Mouse (Mus musculus) right cerebral cortex, postnatal 4 days (tissue): ENCODE measurements at regions not wholly inside any gene's neighbourhood (a gene's known extent, or its start where the extent isn't known, plus 50 kb on each side); places are given as distances from the start of the nearest gene placed in this dataset.

ENCODE experiments used
- DNase-seq: peaks from one replicate; pipeline ENCODE4 v3.0.0-alpha.2; 2022

DNA sequence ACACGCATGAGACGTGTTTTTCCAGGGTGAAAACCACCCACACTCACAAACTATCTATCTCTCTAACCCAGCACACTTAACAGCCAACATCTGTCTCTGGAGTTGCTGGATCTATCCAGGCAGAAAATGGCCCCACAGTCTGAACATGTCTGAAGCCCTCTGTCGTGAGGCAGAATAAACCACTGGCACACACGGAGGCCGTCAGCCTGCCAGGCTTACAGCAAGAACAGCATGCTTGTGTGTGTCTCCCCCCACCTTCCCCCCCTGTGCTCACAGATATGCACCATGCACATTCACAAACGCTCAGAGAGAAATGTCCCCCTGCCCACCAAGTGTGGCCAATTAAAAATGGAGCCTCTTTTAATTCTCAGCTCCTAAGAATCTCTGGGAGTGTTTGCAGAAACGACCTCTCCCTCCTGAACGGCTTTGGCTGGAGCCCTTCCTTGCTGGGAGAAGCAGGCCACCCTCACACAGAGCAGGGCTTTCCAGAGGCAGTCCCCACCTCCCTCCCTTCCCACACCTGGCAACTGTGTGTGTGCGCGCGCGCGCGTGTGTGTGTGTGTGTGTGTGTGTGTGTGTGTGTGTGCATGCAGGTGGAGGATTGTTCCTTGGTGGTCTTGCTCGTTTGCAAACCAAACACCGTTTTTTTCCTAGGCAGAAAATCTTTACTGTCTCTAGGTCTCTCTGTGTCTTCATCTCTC lies 88.7 kb downstream of the Edn3 start:
- DNase-seq, result no peak

DNA sequence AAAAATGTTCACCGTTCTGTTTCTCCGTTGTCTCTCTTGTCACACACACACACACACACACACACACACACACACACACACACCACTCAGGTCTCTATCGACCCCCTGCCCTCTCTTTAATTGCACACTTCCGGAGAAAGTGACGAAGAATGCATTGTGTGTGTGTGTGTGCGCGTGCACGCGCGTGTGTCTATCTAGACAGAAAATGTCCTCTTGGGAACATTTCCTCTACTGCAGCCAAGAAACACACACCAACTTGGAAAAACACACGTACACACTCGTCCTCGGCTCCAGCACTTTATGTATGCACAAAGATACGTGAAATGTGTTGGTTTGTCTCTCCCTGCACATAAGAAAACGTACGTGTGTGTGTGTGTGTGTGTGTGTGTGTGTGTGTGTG lies 90.4 kb downstream of the Edn3 start:
- no peak for DNase-seq

DNA sequence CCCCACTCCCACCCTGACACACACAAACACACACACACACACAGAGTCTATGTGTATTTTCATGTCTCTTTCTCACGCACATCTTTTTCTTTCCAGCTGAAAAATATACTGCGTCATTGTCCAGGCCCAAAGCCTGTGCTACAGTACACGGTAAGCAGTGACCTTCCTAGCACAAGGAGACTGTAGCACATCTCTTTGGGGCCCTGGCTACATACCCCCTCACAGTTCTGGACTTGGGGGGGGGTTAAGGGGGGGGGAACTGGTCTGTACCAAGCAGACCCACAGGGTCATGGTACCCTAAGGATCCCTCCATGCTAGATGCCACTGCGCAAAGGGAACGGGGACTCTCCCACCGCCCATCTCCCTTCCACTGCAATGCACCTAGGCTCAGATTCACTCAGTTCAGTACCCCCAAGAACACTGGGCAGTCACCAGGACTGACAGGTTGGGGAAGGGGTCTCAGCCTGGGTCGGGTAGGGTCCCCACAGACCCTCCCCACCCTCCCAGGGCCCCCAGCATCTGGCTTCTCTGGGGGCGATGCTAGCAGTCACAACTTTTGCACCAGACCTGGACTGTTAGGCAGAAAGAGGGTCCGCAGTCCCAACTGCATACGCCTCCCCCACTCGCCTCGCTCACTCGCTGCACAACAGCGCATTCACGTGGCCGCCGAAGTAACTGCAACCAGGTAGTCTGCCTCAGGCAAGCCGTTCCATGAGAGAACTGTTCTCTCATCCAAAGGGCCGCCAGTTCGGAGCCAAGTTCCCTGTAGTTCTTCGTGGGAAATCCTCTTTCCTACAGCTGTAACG lies 91.3 kb downstream of the Edn3 start:
- peak; percentile 89 for DNase-seq

DNA sequence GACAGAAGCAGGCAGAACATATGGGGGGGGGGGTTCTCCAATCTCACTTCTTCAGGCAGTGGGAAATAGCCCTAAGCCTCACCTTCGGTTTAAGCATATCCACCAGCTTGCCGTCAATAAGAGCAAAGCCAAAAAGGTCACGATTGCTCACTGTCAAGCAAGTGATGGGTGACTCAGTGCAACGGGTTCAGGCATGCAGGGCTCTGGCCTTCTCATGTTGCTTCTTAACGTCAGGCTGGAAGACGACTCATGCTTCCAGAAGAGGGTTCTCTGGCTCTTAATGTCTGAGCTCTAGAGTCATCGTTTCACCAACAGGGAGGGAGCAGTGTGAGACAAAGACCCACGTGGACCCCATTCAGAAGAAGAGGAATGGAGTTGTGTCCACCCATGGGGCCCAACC lies 93.4 kb downstream of the Edn3 start:
- DNase-seq, result no peak

DNA sequence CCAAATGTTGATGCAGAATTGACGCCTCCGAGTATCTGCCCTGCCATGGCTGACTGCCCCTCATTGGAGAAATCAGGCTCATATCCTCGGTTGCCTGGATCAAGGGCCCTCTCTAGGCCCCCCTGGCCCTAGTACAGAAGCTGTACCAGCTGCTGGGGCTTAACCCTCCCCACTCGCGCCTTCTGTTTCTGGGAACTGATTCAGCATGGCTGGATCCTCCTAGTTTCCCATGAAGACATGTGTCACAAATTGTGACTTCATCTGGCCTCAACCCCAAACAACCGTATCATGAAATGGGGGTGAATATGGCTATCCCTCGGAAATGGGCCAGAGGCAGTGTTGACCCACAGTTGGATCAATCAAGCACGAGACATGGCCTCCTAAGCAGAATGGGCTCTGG lies 95.1 kb downstream of the Edn3 start:
- DNase-seq, result no peak

DNA sequence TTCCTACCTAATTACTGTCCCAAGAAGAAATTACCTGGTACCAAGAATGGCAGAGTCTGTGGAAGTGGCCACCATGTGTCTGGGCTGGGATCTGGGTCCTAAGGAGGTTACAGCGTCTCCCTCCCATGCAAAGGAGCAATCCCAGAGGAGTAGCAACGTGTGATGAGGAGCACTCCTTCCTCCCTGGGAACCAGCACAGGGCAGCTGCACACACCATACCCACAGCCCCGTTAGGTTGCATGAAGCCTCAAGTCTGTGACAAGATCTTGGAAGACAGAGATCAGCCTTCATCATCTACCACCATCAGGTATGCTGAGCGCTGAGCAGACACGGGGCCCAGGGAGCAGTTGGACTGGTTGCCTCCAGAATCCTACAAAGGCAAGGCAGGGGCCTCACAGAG lies 95.7 kb downstream of the Edn3 start:
- DNase-seq, result no peak

DNA sequence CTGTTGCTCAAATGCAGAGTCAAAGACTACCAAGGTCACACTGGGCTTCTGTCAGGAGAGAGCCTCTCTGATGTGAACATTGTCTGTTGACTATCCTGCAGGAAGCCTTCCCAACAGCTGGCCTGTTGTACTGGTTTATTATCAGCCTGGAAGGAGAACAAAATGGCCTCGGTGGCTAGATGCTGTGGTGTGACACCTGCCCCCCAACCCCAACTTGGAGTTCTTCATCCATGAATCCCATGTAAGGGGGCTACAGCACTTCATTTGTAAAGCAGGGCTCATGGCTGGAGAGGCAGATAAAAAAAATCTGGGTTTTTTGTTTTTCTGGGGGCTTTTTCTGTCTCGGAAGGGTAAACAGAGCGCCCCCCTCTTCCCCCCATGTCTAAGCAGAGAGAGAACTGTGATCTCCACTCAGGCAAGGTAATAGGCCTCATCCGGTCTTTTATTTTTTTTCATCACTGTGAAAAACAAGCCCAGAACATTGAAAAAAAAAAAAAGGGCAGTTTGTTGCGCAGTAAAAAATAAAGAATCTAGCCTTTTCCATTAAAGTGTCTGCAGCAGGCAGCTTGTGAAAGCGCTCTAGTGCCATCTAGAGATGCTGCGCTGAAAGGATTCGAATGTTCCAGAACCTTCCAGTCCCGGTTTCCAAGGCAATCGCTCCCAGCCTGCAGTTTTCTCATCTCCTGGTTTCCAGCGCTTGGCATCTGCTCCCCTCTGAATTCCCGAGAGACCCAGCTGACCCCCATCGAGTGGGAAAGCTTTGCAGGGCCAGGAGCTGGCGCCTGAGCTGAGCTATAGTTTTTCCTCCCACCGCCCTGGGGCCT lies 97.8 kb downstream of the Edn3 start:
- peak; percentile 71 for DNase-seq

DNA sequence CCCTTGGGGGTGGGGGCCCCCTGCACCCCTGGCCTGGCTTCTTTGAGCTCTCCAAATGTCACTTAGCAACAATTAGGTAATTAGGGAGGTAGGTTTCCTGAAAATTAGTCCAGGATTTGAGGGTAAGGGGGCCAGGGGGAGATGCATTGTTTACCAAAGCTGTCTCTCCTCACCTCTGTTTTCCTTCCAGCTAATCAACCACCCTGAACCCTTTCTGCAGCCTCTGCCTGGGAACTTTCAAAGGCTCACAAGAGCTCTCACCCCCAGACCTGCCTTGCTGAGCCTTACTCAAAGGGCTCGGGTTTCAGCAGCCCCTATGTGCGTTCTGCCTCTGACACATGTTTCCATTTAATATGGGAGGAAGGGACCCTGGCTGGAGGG lies 98.4 kb downstream of the Edn3 start:
- no peak for DNase-seq

DNA sequence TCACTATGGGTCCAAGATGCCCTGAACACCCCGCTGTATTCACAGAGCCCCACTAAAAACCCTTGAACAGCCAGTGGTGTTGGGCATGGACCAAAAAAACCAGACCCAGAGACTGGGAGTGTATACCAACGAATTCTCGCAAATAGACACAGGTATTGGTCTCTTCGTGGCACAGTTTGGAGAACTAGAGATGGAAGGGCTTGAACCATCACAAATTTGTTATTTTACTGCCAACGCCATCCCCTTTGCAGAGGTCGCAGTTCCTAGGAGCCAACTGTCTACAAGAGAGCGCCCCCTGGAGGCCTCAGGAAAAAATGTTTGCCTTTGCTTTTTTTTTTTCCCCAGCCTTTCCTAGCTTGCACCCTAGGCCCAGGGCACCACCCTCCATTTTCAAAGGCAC lies 99.1 kb downstream of the Edn3 start:
- DNase-seq, result peak; percentile 33

DNA sequence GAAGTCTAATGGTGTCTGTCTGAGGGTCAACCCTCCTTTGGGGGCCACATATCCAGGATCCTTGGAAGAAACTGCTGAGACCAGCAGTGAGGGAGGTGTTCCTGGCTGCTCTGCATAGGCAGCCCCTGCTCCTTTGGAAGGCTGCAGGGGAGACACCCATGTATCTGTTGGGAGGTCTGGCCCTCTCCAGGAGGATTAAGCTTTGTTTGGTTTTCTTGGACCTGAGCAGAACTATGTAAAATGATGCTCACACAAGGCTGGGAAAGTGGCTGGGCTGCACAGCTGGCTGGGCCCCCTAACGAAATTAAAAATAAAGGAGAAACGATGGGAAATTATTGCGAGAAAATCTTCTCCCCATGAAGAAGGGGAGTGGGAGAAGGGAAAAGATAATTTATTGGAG lies 104.2 kb downstream of the Edn3 start:
- no peak for DNase-seq

DNA sequence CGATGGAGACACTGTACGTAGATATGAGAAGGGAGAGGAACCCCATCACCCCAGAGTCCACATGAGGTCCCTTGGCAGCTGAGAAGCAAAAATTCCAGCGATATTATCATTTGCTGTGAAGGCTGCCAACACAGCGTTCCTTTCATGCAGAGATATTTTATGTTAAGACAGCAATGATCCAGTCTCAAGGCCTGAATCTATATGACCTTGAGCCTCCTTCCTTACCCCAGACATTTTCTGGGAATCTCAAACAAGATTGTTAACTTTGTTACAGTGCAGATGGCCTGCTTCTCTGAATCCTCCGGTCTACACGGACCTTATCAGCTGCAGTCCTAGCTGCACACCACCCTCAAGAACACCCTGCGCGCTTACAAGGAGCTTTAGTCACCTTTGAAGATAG lies 106.1 kb downstream of the Edn3 start:
- no peak for DNase-seq

DNA sequence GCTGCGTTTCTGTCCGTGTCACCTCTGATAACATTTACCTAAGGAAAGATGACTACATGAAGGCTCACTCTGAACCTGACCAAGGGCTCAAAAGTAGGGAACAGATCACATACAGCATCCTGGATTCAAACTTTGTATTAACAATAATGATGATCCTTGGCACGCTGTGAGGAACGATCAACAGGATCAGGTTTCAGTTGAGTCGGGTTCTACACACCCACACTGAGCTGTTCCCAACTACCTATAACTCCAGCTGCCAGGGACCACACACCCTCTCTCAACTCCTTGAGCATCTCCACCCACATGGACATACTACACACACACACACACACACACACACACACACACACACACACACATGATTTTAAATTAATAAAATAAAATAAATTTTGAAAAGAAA lies 107.0 kb downstream of the Edn3 start:
- no peak for DNase-seq

DNA sequence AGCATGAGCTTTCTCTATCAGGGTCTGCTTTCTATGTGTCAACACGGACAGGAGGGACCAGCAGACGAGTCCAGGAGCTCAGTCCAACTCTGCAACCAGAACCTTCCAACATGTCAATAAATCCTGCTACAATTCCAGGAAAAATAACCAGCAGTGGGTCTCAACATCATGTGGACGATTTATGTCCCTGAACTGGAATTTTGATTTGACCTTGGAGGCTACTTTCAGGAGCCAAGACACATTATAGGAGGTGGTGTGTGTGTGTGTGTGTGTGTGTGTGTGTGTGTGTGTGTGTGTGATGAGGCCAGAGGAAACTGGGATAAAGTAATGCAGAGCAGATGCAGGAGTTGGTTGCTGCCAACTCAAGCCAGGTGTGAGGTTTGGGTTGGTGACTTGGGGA lies 107.8 kb downstream of the Edn3 start:
- DNase-seq, result no peak

DNA sequence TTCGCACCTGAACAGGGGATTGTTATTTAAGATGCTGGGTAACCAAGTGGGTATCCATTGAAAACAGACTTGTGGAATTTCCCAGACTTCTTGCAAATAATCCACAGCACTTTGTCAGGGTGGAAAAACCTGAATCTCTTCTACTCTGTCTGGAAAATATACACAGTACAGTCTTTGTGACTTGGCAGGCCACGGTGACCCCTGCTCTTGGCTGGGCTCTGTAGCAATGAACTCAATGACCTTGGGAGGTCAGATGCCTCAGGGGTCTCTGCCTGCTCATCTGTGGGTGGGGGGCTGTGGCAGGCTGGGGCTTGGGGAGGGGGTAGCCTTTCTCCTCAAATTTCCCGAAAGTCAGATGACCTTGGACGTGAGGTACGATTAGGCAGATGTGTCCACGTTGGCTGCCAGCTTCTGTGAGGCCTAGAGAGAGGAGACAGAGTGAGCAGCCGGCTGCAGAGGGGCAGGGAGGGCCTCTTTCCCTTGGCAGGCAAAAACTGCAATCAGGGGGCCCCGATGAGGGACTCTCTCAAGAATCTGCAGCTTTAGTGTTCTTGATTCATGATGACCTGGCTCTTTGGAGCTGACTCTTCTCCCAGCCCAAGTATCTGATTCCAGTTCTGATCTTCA lies 108.4 kb downstream of the Edn3 start:
- DNase-seq, result no peak

DNA sequence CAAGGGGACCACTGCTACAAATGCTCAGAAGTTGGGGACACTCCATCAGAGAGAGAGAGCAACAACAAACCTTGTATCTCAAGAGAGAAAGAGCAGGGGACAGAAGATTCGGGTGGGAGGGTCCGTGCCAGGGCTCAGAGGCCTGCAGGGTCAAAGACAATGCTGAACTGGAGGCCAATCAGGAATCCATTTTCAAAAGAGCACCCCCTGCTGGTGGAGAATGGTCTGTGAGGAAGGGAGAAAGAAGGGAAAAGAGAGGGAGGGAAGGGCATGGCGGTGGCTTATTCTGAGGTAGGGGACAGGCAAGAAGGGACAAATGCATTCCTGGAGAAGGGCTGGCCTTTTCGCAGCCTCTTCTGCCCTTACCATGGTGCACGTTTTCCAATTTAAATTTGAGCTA lies 109.9 kb downstream of the Edn3 start:
- DNase-seq, result no peak

DNA sequence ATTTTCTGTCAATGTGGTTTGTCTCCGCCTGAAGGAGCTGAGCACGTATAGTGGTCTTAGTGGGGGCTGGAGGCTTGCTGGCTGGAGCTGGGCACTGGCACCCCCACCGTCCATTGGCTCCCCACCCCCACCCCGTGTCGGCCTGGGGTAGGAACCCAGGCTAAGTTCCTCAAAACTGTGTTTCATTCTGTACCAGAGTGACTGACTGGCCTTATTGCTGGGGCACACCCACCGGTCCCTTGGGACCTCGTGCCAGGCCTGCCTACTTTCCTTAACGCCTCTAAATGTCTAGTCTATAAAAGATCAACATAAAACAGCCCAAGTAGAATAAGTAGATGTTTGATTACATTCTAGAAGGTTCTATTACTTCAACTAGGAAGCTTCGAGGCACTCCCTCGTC lies 110.8 kb downstream of the Edn3 start:
- no peak for DNase-seq

DNA sequence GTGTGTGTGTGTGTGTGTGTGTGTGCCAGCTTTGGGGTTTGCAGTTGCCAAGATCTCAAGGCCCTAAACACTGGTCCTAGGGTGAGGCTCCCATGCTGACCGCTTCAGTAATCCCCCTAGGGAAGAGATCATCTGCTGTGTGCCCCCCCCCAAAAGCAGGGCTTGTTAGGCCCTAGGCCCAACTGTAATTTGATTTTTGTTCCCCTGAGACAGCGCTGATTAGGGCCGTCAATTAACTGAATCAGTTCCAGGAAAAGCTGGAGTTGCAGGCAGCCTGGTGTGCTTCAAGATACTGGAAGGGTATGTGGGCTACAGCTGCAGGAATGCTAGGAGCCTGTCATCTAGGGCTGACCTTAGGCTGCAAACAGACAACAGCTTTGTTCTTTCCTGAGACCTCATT lies 111.4 kb downstream of the Edn3 start:
- no peak for DNase-seq

DNA sequence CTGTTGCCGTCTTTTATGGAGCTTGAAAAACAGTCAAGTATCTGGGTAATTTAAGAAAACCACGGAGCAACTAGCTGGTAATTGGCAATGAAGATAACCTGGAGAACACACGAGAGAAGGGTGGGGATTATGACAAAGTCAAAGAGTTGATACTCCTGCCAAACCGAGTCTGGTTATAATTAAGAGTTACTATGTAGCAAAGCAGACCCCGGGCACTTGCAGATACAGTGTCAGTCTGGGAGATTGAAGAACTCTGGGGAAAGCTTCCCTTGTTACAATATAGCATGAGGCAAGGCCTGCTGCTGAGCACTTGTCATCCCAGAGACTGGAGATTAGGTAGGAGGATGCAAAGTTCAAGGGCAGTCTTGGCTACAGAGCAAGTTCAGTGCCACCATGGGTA lies 116.5 kb downstream of the Edn3 start:
- DNase-seq, result no peak

DNA sequence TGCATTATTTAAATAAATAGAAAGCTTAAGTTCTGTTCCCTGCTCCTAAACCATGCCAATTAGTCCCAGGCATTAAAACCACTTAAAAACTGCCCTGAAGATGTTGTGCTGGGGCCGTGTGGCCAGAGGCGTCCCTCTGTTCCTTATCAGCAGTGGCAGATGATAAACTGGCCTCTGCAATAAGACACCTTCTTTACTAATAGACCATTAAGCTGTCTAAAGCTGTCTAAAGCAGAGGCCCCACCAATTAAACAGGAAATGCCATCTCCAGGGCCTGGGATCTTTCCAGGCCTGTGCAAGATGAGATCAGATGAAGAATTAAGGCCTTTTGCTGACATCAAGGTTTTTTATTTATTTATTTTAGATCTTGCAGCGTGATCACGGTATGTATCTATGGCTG lies 118.6 kb downstream of the Edn3 start:
- no peak for DNase-seq

DNA sequence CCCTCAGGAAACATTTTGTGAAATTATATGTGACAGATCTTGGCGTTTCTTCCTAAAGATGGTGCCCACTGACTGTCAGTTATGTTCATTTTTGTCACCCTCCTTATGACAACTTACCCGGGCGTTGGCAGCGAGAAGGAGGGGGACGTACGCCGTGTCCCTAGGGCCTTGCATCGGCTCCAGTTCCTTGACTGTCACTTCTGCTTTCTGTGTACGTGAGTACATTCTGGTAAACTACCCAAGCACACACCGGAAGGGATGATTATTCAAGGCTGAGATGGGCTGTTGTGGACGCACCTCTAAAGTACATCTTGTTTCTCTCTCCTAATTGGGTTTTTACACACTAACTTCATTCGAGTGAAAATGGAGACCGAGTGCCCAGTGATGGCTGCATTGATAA lies 120.2 kb downstream of the Edn3 start:
- DNase-seq, result no peak

DNA sequence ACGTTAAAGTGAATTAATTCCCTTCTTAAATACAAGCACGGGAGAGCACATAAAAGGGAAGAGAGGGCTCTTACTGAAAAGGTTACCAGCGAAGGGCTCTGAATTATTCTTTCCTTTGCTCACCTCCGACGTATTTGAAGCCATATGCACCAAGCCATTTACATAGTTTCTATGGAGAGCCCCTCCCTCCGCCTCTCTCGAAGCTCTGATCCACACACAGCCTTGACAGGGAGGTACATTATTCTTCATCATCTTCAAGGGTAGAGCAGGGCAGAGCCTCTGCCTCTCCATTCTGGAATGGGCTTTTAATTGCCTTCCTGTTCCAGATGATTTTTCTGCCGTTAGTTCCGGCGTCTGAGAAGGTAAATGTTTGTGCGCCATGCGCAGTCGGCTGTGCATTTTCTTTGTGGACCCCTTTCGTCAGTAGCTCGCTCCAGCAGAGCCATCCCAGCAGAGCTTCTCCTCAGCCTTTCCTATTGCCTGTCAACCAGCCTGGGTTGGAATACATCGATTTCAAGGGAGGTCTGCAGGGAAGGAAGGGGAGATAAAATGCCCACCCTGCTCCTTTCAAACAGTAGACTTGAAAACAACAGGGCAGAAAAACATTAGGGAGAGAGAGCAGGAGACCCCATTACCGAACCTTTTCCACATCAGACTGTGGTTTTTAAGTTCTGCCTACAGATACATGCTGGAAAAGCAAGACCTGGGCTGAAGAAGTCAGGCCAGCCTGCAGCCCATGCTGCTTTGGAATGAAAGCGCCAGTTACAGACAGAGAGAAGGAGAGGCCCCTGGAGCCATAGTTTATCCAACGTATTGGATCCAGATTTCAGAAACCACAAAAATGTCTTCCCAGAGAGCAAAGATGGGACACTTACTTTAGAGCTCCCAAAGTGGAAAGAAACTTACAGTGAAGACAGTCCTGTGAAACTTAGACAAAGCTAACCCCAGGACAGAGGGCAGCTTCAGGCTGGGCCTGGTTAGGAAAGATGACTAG lies 124.1 kb downstream of the Edn3 start:
- no peak for DNase-seq

DNA sequence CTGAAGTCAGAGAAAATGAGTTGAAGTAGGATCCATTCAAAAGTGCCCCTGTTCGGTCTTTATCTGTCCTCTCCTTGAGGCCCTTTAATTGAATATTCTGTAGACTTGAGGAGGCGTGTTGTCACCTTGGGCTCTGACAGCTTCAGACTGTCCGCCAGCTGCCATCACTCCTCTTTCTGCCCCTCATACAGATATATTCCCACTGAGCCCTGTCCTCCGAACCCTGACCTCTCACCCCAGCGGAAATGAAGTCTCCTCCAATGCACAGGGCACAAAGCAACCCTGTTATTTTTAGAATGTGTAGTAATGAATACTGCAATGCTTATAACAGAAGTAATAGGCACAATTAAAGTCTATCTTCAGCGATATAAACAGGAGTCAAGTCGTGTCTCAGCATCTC lies 117.4 kb upstream of the Gm14444 start:
- DNase-seq, result no peak
